Mouse (Mus musculus) small intestine, adult 2 months (tissue): ENCODE measurements around the gene Slc28a3.

Source experiments
- CTCF ChIP-seq: fragments of 200-500 bp; IDR thresholded peaks from 2 replicates; pipeline ENCODE4 v1.5.1; 2012; ENCODE audit warnings: low read depth, mild to moderate bottlenecking, control low read depth, inconsistent platforms, low read length, moderate library complexity, mixed read lengths; ENCODE audit not compliant: insufficient replicate concordance, insufficient read length; ENCODE audit errors: extremely low read depth
- POLR2A ChIP-seq: fragments of 200-500 bp; IDR thresholded peaks from 2 replicates; pipeline ENCODE4 v1.6.1; 2012; ENCODE audit warnings: low read depth, mild to moderate bottlenecking, control low read depth, inconsistent platforms, low read length, moderate library complexity

GRCm38 (mm10) chr13:58535321-58535720 lies 75.4 kb downstream of the Slc28a3 start:
- TF ChIP-seq CTCF = no peak
- no peak for TF ChIP-seq POLR2A
